Mouse (Mus musculus): Measurements from ENCODE around the gene Mc1r.

Mc1r gene

GRCm38 (mm10) chr8:123406786-123407185 lies at the start of gene Mc1r:
Gene Mc1r, plus strand, starts transcription at chr8:123407107.
- DNase-seq (ENCODE audit: low spot score): no peak

GRCm38 (mm10) chr8:123361082-123361739 lies 45.7 kb upstream of the Mc1r start:
- DNase-seq (ENCODE audit: low spot score): peak; percentile 70

- peak; percentile 94 for DNase-seq (ENCODE audit: low spot score)
Measured at GRCm38 (mm10) chr8:123373403-123374238, 33.3 kb upstream of the Mc1r start, which contains the start of gene Tcf25. Gene Tcf25, plus strand, starts transcription at chr8:123373753.

- peak; percentile 87 for DNase-seq (ENCODE audit: low spot score)
Measured at GRCm38 (mm10) chr8:123374239-123374578, 32.7 kb upstream of the Mc1r start.

- DNase-seq (ENCODE audit: low spot score): no peak
Measured at GRCm38 (mm10) chr8:123375701-123376100, 31.2 kb upstream of the Mc1r start.

GRCm38 (mm10) chr8:123376106-123376505 lies 30.8 kb upstream of the Mc1r start:
- no peak for DNase-seq (ENCODE audit: low spot score)

- DNase-seq (ENCODE audit: low spot score): no peak
Measured at GRCm38 (mm10) chr8:123381711-123382110, 25.2 kb upstream of the Mc1r start.

- no peak for DNase-seq (ENCODE audit: low spot score)
Measured at GRCm38 (mm10) chr8:123382516-123382915, 24.4 kb upstream of the Mc1r start.

GRCm38 (mm10) chr8:123384883-123385540 lies 21.9 kb upstream of the Mc1r start:
- DNase-seq (ENCODE audit: low spot score): no peak

GRCm38 (mm10) chr8:123387041-123387440 lies 19.9 kb upstream of the Mc1r start:
- DNase-seq (ENCODE audit: low spot score): no peak

- DNase-seq (ENCODE audit: low spot score): no peak
Measured at GRCm38 (mm10) chr8:123387801-123388200, 19.1 kb upstream of the Mc1r start.

GRCm38 (mm10) chr8:123389026-123389425 lies 17.9 kb upstream of the Mc1r start:
- DNase-seq (ENCODE audit: low spot score): no peak

GRCm38 (mm10) chr8:123398308-123398707 lies 8.6 kb upstream of the Mc1r start:
- no peak for DNase-seq (ENCODE audit: low spot score)

- DNase-seq (ENCODE audit: low spot score): no peak
Measured at GRCm38 (mm10) chr8:123401936-123402335, 5.0 kb upstream of the Mc1r start.

- DNase-seq (ENCODE audit: low spot score): no peak
Measured at GRCm38 (mm10) chr8:123402730-123403326, 4.1 kb upstream of the Mc1r start.

GRCm38 (mm10) chr8:123404521-123404920 lies 2.4 kb upstream of the Mc1r start:
- DNase-seq (ENCODE audit: low spot score): no peak

- DNase-seq (ENCODE audit: low spot score): no peak
Measured at GRCm38 (mm10) chr8:123407612-123408011, 705 bp downstream of the Mc1r start.

- DNase-seq (ENCODE audit: low spot score): no peak
Measured at GRCm38 (mm10) chr8:123408586-123409544, 2.0 kb downstream of the Mc1r start.

- no peak for DNase-seq (ENCODE audit: low spot score)
Measured at GRCm38 (mm10) chr8:123410049-123410587, 3.2 kb downstream of the Mc1r start.

GRCm38 (mm10) chr8:123410788-123411187 lies 3.9 kb downstream of the Mc1r start:
- DNase-seq (ENCODE audit: low spot score): no peak

- peak; percentile 87 for DNase-seq (ENCODE audit: low spot score)
Measured at GRCm38 (mm10) chr8:123411246-123411645, 4.3 kb downstream of the Mc1r start, which contains the start of gene Tubb3. Gene Tubb3, plus strand, starts transcription at chr8:123411424.
